Mouse (Mus musculus): Measurements from ENCODE around the gene Mul1. TPM values are rescaled to one million over a fixed set of nuclear protein-coding genes. Genes with fewer than 3 reads are reported as not detected.
"Not testable (repeated sequence)": the region's sequence is repeated elsewhere in the genome, so short reads cannot be mapped to it uniquely, and the experiment has no call there.

The Mul1 gene
- total RNA-seq (2015) = 4.5 and 6.1 TPM in 2 replicates
- total RNA-seq (2017) = 4.7 and 6.4 TPM in 2 replicates

DNA sequence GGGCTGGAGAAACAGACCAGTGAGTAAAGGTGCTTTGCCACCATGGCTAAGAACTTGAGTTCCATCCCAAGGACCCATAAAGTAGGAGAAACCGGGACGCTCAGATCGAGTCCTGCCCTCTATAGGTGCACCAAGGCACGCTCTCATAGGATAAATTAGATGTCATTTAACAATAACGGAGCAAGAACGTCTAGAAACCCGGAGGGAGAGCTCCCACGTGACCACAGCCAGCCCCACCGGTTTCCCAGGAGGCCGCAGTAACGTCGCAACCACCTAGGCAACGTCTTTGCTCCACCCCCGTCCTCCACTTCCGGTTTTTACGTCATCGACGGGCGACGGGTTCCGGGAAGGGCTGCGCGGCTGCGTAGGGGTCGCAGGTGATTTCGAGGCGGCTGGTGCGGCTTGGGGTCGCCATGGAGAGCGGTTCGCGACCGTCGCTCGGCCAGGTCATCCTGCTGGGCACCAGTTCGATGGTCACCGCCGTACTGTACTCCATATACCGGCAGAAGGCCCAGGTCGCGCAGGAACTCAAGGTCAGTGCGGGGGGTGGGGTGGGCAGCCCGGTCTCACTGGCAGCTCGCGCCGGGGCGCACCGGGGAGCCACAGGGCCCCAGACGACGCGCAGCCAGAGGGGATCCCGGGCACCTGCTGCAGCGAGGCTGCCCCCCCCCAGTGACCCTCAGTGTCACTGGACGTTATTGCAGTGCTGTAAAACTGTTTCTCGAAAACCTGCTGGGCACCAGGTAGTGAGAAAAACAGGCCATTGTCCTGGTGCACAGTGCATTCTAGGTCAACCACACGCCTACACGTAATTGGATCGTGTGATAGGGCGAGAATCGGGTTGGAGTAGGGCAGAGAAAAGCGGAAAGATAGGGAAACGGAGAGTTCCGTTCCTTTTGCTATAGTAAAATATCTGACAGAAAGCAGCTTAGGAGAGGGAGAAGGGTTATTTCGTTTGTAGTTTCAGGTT, at the start of gene Mul1:
Gene Mul1, plus strand, starts transcription at position 325 of the 970 bp plus-strand sequence.
- ATAC-seq (replicated peaks; ENCODE audit: poor library complexity) = peak; percentile 97

DNA sequence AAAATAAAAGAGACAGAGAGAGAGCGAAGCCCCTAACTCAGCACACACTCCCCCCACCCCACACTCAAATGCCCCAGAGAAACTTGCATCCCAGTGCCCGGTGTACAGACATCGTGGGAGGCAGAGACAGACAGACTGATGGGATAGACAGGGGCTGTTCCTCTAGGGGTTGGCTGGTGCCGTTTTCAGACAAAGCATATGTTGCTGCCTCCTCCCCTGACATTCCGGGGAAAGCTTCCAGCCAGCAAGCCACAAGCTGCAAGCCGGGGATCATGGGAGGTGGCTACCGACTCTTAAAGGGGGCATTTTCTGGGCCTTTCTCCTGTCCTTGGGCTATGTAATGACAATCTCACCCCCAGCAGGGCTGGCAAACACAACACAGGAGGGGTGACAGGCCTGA, 40.8 kb upstream of the Mul1 start:
- no peak for ATAC-seq (replicated peaks; ENCODE audit: poor library complexity)

DNA sequence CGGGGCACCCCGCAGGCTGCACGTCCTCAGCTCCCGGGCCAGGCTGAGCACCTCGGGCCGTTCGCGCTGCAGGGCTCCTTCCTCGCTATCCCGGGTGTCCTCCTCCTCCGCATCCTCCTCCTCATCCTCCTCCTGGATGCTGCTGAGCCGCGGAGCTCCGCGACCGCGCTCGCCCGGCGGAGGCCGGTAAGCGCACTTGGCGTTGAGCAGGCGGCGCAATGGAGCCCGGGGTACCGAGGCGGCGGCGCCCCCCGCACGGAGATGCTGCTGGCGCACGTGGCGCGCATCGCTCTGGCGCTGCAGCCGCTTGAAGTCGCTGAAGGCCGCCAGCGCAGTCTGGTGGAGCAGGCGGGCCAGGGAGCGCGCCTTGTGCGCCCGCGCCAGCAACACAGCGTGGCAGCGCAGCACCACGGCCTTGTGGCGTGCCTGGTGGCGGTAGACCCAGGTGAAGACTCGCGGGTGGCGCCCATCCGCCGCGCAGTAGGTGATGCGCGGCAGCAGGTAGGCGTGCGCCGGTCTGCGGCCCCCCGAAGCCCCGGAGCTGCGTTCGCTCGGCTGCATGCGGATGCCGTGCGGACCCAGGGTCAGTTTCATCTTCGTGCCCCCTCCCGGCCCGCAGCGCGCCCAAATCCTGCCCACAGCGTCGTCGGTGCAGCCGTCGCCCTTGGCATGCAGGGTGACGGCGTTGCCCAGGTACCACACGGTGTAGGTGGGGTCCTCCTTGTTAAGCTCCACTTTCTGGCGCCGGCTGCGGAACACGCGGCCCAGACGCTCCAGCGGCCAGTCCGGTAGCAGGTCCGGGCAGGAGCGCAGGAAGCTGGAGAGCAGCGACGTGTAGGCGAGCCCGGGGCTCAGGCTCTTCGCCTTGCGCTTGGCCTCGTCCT, 39.1 kb upstream of the Mul1 start:
- ATAC-seq (replicated peaks; ENCODE audit: poor library complexity) = 0 out of 2 replicates have a peak, but pooled peaks have one; percentile 23

DNA sequence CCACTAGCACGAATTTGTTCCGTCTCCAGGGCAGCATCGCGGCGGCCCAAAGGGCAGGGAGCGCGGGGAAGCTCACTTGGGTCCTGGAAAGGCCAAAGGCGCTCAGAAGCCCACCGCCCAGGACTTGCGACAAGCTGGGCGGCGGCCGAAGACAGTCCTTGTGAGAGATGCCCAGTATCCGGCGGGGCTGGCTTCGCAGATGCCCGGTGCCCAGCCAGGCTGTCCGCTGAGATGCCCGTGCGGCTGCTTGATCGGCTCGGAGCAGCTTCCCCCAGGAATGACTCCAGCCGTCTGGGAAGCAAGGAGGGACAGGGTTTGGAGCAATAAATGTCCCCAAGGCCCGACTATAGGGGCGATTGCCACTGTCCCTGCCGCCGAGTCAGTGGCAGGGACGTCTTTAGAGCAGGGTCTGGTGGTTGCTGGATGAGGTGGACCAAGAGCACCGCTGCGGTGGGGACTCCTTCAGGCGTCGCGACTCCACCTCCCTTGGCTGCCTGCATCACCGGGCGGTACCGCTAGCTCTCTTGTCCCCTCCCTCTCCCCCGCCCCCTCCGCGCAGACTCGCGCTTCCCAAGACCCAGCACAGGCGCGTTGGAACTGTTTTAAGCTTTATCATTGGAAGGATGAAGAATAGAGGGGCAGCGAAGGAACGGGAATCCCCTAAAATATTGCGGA, 38.4 kb upstream of the Mul1 start, which contains the start of gene Fam43b:
Gene Fam43b, minus strand, starts transcription at position 558 of the 675 bp plus-strand sequence.
- ATAC-seq (replicated peaks; ENCODE audit: poor library complexity) = 0 out of 2 replicates have a peak, but pooled peaks have one; percentile 29

DNA sequence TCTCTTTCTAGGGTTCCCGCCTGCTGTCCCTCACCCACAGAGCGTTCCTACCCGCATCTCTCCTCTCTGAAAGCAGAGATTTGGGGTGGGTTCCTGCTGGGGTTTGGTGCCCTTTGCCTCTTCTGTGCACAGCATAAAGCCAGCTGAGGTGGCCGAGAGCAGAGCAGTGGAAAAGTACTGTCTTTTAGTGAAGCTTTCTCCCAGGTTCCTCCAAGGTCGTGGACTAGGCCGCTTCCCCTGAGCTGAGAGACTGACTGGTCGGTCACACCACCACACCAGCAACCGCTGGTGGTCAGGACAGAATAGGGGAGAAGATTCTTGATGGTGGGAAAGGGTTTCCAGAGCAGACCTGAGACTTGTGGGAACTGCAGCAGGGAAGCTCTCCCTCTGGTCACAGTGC, 37.8 kb upstream of the Mul1 start:
- no peak for ATAC-seq (replicated peaks; ENCODE audit: poor library complexity)

DNA sequence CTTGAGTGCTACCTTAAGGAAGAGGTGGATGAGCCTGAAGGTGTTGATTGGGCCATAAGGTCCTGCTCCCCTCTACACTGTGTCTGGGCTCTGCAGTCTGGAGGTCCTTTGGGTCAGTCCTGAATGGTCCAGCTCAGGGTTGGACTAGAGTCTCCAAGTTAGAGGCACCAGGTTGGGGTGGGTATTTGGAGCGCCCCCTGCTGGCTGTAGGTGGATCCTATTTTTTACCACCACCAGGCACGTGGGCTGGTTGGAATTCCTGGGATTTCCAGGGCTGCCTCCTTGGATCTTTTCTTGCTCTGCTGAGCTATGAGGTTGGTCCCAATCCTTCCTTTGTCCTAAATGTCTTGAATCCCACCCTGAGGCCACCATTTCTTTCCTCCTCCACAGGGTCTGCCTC, 29.7 kb upstream of the Mul1 start:
- ATAC-seq (replicated peaks; ENCODE audit: poor library complexity) = peak; percentile 58; the same call in 1 of the 2 replicates

DNA sequence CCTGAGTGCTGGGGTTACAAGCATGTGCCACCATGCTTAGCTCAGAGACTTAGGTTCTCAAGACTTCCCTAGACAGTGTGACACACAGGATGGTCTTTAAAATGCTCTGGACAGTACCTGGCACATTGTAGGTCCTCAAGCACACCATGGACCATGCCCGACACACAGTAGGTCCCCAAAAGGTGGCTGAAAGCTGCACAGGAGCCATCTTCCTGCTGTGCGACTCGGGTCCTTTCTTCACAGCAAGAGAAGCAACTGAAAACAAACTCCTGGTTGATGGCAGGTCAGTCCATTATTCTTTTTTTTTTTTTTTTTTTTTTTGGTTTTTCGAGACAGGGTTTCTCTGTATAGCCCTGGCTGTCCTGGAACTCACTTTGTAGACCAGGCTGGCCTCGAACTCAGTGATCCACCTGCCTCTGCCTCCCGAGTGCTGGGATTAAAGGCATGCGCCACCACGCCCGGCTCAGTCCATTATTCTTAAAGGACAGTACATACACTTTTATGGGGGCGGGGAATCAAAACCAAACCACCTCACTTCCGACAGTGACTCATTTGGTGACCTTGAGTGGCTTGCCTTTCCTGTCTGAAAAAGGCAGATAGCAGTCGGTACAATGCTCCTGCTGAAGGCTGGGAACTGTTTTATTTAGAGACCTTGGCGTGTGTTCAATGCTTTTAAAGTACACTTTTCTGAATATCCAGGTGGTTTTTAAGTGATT, 26.8 kb upstream of the Mul1 start:
- peak; percentile 80 for ATAC-seq (replicated peaks; ENCODE audit: poor library complexity)

DNA sequence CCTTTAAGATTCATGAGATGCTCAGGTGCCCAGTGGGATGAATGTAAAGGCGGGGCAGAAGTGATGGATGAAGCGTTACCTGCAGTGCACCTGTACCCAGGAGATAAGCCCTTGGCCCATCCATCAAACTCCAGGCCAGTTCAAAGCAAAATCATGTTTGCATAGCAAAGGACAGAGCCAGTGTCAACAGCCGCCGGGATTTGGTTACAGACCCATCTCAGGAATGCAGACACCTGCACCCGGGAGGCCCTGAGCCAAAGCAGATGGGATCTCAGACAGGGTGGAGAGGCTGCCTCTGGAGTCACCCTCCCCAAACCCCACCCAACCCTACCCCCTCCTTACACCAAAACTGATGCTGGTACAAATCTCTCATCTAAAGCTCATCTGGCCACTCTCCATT, 23.5 kb upstream of the Mul1 start:
- no peak for ATAC-seq (replicated peaks; ENCODE audit: poor library complexity)

DNA sequence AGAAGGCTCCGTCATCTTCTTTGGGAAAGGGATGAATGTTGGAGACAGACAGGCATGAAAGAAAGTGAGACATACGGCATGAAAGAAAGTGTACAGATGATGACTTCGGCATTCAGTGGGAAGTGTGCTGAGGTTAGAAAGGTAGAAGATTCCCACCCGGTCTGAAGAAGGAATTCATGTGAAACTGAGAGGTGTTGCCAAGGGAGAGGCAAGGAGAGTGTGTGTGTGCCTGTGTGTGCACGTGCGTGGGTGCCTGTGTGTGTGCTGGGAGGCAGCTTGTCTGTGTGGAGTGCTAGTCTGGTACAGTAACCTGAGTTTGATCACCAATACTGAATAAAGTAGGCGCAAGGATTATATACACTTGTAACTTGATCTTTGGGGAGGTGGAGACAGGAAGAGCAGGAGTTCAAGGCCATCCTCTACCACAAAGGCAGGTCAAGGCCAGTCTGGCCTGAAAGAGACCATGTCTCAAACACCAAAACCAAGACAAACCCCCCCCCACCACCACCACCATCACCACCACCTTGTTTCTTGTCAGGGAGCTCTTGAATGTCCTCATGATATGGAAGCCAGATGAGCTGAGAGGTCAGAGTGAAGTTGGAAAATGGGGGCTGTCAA, 22.9 kb upstream of the Mul1 start:
- ATAC-seq (replicated peaks; ENCODE audit: poor library complexity) = no peak

DNA sequence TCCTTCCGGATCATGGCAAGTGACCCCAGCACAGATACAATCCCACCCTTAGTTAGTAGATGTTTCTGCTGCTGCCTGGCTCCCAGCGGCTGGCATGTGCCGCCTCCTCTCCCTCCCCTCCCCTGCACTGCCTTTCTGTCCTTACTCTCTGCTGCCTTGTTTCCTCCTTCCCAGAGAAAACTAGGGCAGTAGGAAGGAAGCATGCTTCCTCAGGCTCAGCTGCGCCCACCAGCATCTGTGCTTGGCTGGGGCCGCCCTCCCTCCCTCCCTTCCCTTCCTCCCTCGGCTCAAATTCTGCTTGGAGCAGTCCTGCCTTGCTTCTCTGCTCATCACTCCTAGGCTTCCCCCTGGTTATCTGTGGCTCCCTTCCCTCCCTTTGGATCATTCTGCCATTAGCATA, 19.7 kb upstream of the Mul1 start:
- no peak for ATAC-seq (replicated peaks; ENCODE audit: poor library complexity)

DNA sequence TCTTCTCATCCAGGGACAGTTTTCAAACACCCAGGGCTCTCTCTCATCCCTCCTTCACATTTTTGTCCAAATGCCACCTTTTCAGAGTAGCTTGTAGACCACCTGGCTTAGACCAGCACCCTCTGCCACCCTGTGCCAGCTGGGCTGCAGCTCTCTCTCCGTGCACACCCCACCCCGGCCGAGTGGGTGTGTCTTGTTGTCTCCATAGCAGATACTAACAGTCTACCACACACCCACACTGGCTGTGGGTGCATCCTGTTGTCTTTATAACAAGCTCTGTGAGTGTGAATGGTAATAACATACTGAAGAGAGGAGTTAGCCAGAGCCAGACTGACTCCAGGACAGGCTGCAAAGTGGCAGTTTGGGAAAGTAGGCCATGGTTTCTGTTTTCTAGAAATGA, 18.5 kb upstream of the Mul1 start:
- ATAC-seq (replicated peaks; ENCODE audit: poor library complexity) = no peak

DNA sequence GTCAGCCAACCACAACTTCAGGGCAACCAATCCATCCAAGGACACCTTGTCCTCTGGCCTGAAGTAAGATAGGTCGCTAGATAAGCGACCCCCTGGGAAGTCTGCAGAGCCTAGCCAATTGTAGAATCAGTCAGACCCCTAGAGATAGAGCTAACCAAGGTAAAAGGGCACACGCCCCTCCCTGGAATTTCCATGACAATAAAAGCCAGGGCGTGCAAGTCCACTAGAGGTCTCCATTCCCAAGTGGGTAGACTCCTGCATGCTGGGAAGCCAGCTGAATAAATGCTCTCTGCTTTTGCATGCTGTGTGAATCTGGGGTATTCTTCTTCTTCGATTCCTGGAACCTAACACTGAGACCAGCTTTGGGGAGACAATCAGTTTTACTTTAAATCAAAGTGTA, 18.1 kb upstream of the Mul1 start:
- no peak for ATAC-seq (replicated peaks; ENCODE audit: poor library complexity)

DNA sequence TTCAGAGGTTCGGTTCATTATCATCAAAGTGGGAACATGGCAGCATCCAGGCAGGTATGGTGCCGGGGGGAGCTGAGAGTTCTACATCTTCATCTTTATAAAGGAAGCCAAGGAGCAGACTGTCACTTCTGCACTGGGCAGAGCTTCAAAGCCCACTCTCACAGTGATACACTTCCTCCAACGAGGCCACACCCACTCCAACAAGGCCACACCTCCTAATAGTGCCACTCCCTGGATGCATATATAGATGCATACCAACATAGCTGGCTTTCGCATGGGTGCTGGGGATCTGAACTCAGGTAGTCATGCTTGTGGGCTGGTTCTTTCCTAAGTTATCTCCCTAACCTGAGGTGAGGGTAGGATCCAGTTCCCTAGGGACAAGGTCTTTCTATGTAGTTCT, 16.6 kb upstream of the Mul1 start:
- ATAC-seq (replicated peaks; ENCODE audit: poor library complexity) = no peak; the same call in 1 of the 2 replicates

DNA sequence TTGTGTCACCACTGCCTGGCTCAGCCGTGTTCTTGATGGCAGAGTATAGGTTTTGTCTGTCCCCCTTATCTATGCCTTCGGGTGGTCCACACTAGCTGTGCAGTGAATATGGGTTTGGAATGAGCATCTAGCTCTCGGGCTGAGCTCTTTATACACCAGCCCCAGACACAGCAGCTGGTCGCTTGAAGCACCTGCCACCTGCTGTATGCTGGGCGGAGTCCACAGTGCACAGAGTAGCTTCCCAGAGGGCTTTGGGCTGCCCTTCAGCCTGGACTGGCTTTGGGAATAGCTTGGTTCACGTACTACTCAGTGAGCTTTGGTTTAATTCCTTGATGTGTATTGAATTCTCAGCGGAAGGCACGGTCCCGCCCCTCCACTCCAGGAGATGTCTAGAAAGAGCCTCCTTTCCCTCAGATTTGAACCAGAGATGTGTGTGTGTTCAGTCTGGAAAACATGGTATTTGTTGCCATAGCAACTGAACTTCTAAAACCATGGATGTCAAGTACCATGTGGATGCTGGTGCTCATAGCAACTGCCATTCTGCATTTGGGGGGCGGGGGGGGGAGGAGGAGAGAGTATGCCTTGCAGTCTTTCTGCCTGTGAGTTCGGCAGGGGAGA, 16.0 kb upstream of the Mul1 start:
- ATAC-seq (replicated peaks; ENCODE audit: poor library complexity) = no peak

DNA sequence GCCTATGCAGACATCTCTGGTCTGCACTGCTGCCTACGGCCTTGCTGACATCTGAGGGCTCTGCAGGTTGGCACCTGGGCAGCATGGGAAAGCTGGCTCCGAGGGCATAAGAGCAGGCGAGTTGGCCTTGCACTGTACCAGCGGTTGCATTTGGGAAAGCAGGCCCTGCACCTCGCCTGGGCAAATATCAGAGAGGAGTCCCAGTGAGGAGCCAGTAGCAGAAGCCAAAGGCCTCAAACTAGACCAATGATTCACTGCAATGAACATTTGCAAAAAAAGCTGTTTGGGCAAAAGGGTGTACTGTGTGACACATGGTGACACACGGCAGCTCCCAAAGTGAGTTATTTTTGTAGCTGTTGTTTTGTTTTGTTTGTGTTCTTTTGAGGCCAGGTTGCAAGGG, 9.4 kb upstream of the Mul1 start:
- ATAC-seq (replicated peaks; ENCODE audit: poor library complexity) = no peak

DNA sequence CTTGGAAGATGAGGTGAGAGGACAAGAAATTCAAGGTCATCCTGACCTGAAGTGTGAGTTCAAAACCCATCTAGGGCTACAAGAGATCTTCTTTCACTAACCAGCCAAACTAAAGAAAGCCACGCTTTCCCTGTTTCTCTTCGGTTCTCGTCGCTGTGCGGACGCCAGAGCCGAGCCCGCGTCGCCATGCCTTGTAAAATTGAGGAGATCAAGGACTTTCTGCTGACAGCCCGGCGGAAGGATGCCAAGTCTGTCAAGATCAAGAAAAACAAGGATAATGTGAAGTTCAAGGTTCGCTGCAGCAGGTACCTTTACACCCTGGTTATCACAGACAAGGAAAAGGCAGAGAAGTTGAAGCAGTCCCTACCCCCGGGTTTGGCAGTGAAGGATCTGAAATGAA, 8.9 kb upstream of the Mul1 start:
- ATAC-seq (replicated peaks; ENCODE audit: poor library complexity) = not testable (repeated sequence)

DNA sequence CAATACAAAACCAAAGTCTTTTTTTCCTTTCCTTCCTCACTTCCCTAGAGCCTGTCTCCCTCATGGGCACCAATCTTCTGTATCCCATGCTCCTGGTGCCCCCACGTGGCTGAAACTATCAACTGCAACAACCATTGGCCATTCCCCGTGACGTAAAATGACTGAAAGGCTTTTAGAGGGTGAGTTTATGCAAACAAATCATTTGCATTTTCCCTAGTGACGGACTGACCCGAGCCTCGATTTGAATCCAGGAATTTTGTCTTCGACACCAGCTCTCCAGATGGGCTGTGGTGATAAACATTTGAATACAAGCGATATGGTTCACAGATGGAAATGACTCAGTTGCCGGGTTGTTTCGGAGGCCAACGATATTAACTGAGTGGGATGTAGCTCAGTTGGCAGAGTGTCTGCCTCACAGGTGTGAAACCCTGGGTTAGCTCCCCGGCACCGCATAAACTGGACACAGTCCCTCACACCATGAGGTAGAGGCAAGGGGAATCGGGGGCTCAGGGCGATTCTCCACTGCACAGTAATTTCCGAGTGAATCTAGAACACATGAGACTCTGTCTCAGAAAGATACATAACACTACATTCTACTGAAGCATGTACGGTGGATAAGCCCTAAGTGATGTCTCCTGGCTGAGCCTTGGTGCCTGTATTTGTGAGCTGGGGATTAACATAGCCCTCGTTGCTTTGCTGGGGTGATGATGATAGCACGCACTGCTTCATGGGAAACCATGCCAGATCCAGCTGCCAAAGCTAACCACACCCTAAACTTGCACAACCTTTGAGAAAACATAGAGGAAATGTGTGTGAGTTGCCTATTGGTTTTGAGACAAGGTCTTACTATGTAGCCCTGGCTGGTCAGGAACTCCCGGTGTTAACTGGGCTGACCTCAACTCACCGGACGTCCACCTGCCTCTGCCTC, 7.4 kb upstream of the Mul1 start:
- ATAC-seq (replicated peaks; ENCODE audit: poor library complexity) = peak; percentile 96

DNA sequence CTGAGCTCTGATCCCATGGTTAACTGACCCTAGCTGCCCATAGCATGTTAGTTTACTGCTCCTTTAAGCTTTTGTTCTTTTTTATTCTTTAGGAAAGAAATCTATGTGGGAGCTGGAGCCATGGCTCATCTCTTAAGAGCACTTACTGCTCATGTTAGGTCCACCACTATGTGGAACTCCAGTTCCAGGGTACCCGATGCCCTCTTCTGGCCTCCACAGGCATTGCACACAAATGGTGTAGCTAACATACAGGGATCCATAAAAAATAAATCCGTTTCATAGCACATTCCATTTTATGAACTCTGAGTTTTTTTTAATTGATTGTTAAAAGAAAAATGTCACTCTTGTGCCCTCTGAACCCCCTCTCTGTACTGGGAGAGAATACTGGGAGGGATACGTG, 4.7 kb upstream of the Mul1 start:
- ATAC-seq (replicated peaks; ENCODE audit: poor library complexity) = peak; percentile 43; the same call in 1 of the 2 replicates
